Mouse (Mus musculus): Measurements from ENCODE around the gene Trf. TPM values are rescaled to one million over a fixed set of nuclear protein-coding genes. Genes with fewer than 3 reads are reported as not detected.
"Not testable (repeated sequence)": the region's sequence is repeated elsewhere in the genome, so short reads cannot be mapped to it uniquely, and the experiment has no call there.

The Trf gene
- polyA plus RNA-seq, 1 experiment from 2014 or later, result 83.4 TPM

- no peak overlapping the region for H3K27ac ChIP-seq (replicated peaks)
- H3K9me3 ChIP-seq (ENCODE audit: control insufficient read depth, low read length), result no peaks in the 10 kb centered on the region
- no peaks in the 10 kb centered on the region for H3K36me3 ChIP-seq (ENCODE audit: control insufficient read depth, insufficient read depth, low read length)
- ATAC-seq (ENCODE audit: low FRiP score, low TSS enrichment), result peak; percentile 53; the same call in 1 of the 2 replicates
- no peak overlapping the region for H3K9ac ChIP-seq (ENCODE audit: low read length)
- no peaks in the 10 kb centered on the region for H3K4me1 ChIP-seq (replicated peaks; ENCODE audit: control insufficient read depth, insufficient read depth)
- TF ChIP-seq EP300 (optimal IDR thresholded peaks at IDR 0.05) (no peak), CTCF (IDR thresholded peaks at IDR 0.05; ENCODE audit: low read depth) (0 out of 2 replicates have a peak, but pooled peaks have one; percentile 17)
- no peak overlapping the region for H3K4me3 ChIP-seq (ENCODE audit: low read depth, low read length)
- WGBS, result 68% methylated on average over 6 of the region's 6 CpGs
- DNase-seq (ENCODE audit: low spot score), result no peak
- no peaks in the 10 kb centered on the region for H3K27me3 ChIP-seq (ENCODE audit: control insufficient read depth, insufficient read depth, low read length)
- H3K4me2 ChIP-seq (replicated peaks; ENCODE audit: low read depth), result no peak overlapping the region
These were observed 62.2 kb downstream of the Trf start for GRCm38 (mm10) chr9:103168046-103168445.

DNA sequence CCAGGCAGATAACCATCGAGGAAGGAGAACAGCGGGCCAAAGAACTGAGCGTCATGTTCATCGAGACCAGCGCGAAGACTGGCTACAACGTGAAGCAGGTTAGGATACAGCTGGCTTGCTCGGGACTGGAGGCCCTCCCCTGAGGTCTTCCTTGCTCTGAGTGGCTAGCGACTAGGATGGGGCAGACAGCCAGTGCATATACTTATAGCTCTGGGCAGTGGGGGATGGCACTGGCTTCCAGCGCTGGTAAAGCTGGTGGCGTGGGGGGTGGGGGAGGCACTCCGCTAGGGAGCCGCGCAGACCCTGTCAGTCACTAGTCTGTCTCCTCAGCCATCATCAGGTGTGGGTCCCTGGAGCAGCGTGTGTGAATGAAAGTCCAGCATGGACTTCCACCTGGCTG is 66.4 kb downstream of the Trf start:
- TF ChIP-seq EP300 (optimal IDR thresholded peaks at IDR 0.05), result no peak
- no peak for TF ChIP-seq CTCF (IDR thresholded peaks at IDR 0.05; ENCODE audit: low read depth)
- no peak for DNase-seq (ENCODE audit: low spot score)
- Histone ChIP-seq H3K4me1 (replicated peaks; ENCODE audit: control insufficient read depth, insufficient read depth) (no peaks in the 10 kb centered on the region), H3K27ac (replicated peaks) (no peak overlapping the region), H3K36me3 (ENCODE audit: control insufficient read depth, insufficient read depth, low read length) (no peaks in the 10 kb centered on the region), H3K9ac (ENCODE audit: low read length) (no peak overlapping the region), H3K27me3 (ENCODE audit: control insufficient read depth, insufficient read depth, low read length) (no peaks in the 10 kb centered on the region), H3K9me3 (ENCODE audit: control insufficient read depth, low read length) (no peaks in the 10 kb centered on the region), H3K4me2 (replicated peaks; ENCODE audit: low read depth) (no peak overlapping the region), H3K4me3 (ENCODE audit: low read depth, low read length) (no peak overlapping the region)
- 73% methylated on average over 15 of the region's 15 CpGs for WGBS
- ATAC-seq (ENCODE audit: low FRiP score, low TSS enrichment), result no peak

- not testable (repeated sequence) for H3K4me2 ChIP-seq (replicated peaks; ENCODE audit: low read depth); H3K27me3 ChIP-seq (ENCODE audit: control insufficient read depth, insufficient read depth, low read length); H3K4me1 ChIP-seq (replicated peaks; ENCODE audit: control insufficient read depth, insufficient read depth); ATAC-seq (ENCODE audit: low FRiP score, low TSS enrichment); H3K4me3 ChIP-seq (ENCODE audit: low read depth, low read length); H3K27ac ChIP-seq (replicated peaks); DNase-seq (ENCODE audit: low spot score); H3K9ac ChIP-seq (ENCODE audit: low read length); H3K36me3 ChIP-seq (ENCODE audit: control insufficient read depth, insufficient read depth, low read length); H3K9me3 ChIP-seq (ENCODE audit: control insufficient read depth, low read length)
- WGBS, result 65% methylated on average over 7 of the region's 7 CpGs
These were observed 75.1 kb downstream of the Trf start for GRCm38 (mm10) chr9:103155158-103155557.

DNA sequence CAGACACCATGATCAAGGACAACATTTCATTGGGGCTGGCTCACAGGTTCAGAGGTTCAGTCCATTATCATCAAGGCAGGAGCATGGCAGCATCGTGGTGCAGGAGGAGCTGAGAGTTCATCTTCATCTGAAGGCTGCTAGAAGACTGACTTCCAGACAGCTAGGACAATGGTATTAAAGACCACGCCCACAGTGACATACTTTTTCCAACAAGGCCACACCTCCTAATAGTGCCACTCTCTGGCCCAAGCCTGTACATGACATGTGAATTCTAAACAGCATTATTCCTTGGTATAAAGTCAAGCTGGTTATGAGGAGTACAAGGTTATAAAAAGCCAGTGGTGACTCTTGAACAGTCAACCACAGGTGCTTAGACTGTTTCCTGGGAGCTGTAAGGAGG is 75.7 kb downstream of the Trf start:
- Histone ChIP-seq H3K27me3 (ENCODE audit: control insufficient read depth, insufficient read depth, low read length) (no peaks in the 10 kb centered on the region), H3K9me3 (ENCODE audit: control insufficient read depth, low read length) (no peaks in the 10 kb centered on the region), H3K4me2 (replicated peaks; ENCODE audit: low read depth) (no peak overlapping the region), H3K4me3 (ENCODE audit: low read depth, low read length) (no peak overlapping the region), H3K9ac (ENCODE audit: low read length) (no peak overlapping the region), H3K27ac (replicated peaks) (no peak overlapping the region), H3K4me1 (replicated peaks; ENCODE audit: control insufficient read depth, insufficient read depth) (no peaks in the 10 kb centered on the region), H3K36me3 (ENCODE audit: control insufficient read depth, insufficient read depth, low read length) (no peaks in the 10 kb centered on the region)
- TF ChIP-seq EP300 (optimal IDR thresholded peaks at IDR 0.05) (no peak), CTCF (IDR thresholded peaks at IDR 0.05; ENCODE audit: low read depth) (no peak)
- no peak for ATAC-seq (ENCODE audit: low FRiP score, low TSS enrichment)
- WGBS, result 77% methylated on average over 2 of the region's 2 CpGs
- no peak for DNase-seq (ENCODE audit: low spot score)

Other genes starting within 250 kb of the Trf start
- gene Slco2a1, start 241.7 kb downstream of the Trf start, polyA plus RNA-seq (2015; fragmentation: Nextera tagmentation; extraction: Ambion mirVana), result 22.1 and 22.3 TPM in 2 replicates
- 3.3 and 4.1 TPM in 2 replicates for gene Rab6b, start 118.7 kb downstream of the Trf start, polyA plus RNA-seq (2015; fragmentation: Nextera tagmentation; extraction: Ambion mirVana)
- 29.4 and 33.7 TPM in 2 replicates for gene Srprb, start 28.3 kb downstream of the Trf start, polyA plus RNA-seq (2015; fragmentation: Nextera tagmentation; extraction: Ambion mirVana)
- gene Gm20425, start 137 bp downstream of the Trf start, polyA plus RNA-seq (2015; fragmentation: Nextera tagmentation; extraction: Ambion mirVana), result 9.3 and 10.4 TPM in 2 replicates
- 1.3 TPM in 2 replicates for gene 1300017J02Rik, start 74.6 kb upstream of the Trf start, polyA plus RNA-seq (2015; fragmentation: Nextera tagmentation; extraction: Ambion mirVana)
- gene Topbp1, start 74.8 kb upstream of the Trf start, polyA plus RNA-seq (2015; fragmentation: Nextera tagmentation; extraction: Ambion mirVana), result 15.6 and 17.2 TPM in 2 replicates
- gene Cdv3, start 135.4 kb upstream of the Trf start, polyA plus RNA-seq (2015; fragmentation: Nextera tagmentation; extraction: Ambion mirVana), result 47.7 and 50.0 TPM in 2 replicates
- 0.28 and 0.40 TPM in 2 replicates for gene Bfsp2, start 250.0 kb upstream of the Trf start, polyA plus RNA-seq (2015; fragmentation: Nextera tagmentation; extraction: Ambion mirVana)